Mouse (Mus musculus) yolk sac, embryonic 10.5 days (tissue): ENCODE results near the gene Mfsd7a.
"Not testable (repeated sequence)": the region's sequence is repeated elsewhere in the genome, so short reads cannot be mapped to it uniquely, and the experiment has no call there.

Experiments used
- DNase-seq: peaks from one replicate; pipeline ENCODE4 v3.0.0-alpha.2; 2017; ENCODE audit warnings: low spot score

Mfsd7a gene

DNA sequence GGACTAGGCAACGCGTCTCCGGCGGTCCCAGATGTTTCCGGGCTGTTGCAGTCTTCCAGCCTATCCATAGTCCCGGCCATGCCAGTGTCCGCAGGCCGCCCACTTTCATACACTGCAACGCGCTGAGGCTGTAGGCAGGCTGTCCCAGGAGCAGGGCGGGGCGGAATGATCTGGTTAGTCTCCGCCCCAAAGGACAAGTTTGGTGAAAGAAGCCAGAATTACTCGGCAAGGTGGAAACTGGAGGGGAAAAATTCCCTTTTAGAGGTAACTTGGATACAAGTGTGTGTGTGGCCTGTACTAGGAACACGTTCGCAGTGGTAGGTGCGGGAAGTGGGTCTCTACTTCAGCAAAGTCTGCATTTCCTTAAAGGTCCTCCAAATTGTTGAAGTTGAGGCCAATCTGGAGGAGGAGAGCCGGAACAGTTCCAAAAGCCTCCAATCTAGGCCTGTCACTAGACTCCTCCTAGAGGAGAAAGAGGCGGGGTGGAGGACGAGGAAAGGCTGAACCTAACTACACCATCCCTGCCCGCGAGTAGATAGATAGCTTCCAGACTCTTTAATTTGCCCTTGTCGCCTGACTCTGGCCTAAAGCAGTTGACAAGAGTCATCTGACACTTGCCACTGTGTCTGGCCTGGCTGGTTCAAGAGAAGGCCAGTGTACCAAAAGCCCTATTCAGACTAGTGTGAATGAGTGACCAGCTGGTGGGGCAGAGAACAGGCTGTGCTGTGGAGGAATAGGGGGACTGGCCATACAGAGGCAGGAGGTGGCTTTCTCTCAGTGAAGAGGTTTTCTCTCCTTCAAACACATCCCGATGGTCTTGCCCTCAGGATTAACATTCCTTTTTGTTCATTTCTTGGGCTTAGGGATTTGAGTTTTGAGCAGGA lies at the start of gene Mfsd7a:
Mfsd7a (minus strand) TSS at position 107 of the 884 bp plus-strand sequence.
- DNase-seq = peak; percentile 70

DNA sequence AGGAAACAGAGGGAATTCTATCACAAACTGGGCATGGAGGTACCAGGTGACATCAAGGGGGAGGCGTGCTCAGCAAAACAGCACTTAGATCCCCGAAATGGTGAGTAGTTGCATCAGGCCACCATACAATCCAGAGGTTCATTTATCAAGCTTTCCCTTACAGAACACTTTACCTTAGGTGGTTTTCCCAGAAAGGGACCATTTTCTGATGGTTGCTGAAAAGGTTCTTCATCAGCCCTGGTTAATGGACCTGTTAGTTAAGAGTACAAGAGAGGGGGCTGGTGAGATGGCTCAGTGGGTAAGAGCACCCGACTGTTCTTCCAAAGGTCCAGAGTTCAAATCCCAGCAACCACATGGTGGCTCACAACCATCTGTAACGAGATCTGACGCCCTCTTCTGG lies 37.5 kb upstream of the Mfsd7a start:
- not testable (repeated sequence) for DNase-seq

DNA sequence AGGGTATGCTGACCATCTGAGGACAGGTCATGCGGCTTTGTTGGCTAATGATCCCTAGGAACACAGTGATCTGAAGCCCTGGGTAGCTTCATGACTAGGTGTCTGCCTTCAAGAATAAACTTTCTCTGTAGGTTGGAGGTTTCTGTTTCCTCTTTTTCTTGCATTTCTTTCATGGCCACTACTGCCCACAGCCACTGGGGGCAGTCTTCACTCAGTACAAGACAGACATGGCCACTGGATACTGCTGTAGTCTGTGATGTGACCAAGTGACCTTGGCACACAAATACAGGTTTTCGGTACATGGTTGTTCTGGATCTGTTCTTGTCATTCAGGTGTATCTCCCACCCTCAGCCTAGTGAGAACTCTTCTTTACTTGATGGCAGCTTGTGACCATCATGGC lies 36.5 kb upstream of the Mfsd7a start:
- DNase-seq = no peak

DNA sequence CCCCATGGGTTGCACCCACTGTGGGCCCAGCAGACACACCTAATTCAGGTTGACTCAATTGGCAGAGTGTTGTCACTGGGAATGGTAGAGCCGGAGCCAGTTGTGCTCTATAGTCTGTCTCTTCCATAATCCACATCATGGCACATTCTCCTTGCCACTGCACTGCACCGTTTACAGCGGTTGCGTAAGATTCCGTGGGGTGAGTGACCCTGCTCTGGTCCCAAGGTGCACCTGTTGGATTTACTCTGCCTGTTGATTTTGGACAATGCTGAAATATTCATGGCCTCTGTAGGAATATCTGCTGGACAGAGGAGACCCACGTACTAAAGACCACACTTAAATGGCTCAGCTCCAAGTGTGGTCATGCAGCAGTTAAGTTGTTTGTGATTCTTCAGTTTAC lies 34.3 kb upstream of the Mfsd7a start:
- no peak for DNase-seq

DNA sequence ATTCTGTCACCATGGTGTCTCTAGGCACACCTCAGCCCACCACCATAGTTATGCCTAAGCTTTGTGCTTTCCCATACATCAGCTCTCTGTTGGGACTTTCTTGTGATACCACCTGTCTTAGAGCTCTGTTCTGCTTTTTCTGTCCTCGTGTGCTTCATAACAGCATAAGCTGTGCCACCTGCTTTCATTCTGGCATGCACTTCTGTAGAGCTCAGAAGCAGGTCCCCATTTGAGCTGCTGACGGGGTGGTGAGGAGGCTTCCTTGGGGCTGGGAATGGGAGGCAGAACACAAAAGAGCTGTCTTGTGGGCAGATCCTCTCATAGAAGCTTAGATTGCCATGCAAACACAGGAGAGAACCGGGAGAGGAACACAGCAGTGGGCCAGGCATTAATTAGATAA lies 27.3 kb upstream of the Mfsd7a start:
- DNase-seq = no peak

DNA sequence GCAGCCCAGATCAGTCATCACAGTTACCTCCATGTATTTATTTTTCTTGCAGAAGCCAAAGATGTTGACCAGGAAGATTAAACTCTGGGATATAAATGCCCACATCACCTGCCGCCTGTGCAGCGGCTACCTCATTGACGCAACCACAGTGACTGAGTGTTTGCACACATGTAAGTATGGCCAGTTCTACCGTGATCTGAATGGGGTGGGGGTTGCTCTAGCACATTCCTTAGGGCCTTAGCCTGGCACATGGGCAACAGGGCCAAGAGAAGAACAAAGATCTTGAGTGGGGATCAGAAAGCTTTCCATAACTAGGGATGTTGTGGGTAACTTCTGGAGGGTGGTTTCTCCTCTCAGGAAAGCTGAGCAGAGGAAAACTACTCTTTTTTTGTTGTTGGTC lies 25.0 kb upstream of the Mfsd7a start:
- DNase-seq = no peak

DNA sequence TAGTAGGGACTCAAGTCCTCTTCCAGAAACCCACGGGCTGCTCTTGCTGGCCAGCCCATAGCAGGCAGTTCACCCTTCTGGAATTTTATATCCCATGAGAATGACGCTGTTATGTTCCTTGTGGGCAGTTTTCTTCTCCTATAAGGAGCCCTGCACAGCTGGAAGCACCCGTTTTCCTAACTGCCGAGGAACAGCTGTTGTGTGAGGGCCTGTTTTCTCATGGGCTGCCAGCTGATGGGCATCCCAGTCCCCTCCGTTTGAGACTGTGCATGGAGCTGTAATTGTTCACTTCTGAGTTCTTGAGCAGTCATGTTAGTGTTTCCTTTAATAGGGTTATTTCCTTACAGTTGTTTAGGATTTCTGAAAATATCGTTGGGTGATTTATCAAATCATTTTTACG lies 20.9 kb upstream of the Mfsd7a start:
- DNase-seq = no peak

DNA sequence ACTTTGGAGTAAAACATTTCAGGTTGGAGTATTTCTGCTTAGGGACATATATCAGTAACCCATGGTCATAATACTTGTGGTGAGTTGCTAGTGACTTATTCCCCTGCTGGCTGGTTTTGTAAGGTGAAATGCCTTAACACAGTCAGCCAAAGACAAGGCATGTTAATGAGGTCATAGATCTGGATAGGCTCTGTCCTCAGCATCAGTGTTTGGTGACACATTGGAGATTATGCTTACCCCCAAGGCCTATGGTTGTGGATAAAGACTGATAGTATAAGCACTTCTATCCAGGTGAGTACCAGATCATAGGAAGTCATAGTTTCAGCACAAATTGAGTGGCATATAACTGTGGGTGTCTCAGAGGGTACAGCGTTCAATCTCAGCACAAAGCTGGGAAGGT lies 18.0 kb upstream of the Mfsd7a start:
- no peak for DNase-seq

DNA sequence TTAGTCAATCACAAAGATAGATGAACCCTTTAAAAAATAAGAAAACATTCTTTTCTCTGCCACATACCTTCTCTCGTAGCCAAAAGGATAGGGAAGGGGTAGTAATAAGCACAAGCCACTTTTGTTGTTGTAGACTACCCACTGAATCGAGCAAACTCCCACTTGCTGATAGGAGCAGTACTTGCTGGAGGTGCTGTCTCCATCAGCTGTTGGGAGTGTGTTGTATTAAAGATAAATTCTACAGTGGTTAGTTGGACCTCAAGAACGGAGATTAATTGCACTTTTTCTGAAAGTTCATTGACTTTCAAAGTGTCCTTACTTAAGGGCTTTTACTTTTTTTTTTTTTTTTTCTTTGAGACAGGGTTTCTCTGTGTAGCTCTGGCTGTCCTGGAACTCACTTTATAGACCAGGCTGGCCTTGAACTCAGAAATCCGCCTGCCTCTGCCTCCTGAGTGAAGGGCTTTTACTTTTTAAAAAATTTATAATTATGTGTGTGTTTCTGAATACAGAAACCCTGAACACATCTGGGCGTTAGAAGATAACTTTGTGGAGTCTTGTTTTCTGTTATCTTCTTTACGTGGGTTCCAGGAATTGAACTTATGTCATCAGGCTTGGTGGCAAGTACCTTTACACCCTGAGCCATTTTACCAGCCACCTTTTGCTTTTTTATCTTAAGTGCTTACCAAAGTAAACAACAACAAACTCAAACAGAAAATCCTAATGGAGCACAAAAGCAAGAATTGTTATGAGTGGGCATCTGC lies 16.6 kb upstream of the Mfsd7a start:
- DNase-seq = no peak

DNA sequence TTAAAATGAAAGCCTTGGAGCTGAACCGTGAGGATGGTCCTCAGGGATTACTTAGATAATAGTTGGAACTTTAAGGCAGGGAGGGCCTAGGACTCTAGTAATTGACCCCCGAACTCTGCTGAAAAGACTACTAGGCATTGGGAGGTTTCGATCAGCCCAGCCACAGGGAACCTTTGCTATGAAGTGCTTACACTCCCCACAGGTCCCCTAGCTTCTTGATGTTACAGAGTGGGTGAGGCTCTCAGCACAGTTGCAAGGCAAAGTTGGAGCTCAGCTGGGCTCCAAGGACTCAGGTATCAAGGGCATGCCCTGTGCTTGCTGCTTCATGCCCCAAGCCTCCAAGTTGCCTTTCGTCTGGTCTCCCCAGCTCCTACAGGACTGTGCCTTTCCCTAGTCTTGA lies 13.8 kb upstream of the Mfsd7a start:
- DNase-seq = no peak

DNA sequence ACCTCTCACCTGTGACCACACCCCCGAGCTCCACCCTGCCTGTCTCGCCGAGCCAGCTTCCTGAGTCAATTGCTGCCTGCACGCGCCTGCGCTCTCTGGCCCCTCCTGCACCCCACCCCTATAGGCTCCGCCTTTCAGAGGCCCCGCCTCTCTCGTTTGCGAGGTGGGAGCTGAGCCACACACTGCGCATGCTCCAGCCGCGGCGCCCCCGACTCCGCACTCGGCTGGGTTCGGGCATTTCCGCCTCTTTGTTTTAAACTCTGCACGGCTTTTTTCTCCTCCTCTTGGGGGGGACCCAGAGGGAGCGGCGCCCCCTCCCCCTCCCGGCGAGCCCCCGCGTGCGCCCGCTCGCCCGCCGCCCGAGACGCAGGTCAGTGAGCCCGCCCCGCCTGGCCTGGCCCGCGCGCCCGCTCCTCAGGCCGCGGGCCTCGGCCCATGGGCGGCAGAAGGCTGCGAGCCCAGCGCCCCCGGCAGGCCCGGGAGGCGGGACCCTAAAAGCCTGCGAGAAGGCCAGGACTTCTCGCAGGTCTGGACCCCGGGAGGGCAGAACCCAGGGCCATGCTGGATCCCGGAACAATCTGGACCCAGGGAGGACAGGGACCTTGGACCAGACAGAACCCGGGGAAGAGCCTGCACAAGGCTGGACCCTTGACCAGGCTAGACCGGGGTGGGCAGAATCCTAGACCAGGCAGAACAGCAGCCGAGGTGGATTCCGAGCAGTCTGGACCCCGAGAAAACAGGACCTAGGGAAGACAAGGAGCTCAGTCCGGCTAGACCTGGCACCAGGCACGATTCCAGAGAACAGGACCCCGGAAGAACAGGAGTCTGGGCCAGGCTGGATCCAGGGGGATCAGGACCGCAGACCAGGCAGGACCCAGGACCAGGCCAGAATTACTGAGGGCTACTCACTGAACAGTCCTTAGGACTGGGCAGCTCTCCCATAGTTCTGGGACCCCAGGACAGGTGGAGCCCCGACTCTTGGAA lies 12.7 kb upstream of the Mfsd7a start, which contains the start of gene Pcgf3:
Pcgf3 (plus strand) TSS at position 151 of the 984 bp plus-strand sequence.
- peak; percentile 99 for DNase-seq

DNA sequence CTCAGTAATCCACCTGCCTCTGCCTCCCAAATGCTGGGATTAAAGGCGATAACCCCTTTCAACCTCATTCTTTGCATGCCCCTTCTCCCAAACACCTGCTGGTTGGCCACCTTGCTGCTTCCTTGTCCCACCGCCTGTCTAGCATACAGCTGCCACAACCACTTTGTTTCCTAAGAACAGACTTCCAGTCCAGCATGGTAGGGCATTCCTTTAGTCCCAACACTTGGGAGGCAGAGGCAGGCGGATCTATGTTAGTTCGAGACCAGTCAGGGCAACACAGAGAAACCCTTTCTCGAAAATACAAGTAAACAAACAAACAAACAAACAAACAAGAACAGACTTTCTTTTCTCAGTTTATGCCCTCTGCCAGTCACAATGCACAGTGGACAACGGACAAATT lies 11.8 kb upstream of the Mfsd7a start:
- DNase-seq = no peak

DNA sequence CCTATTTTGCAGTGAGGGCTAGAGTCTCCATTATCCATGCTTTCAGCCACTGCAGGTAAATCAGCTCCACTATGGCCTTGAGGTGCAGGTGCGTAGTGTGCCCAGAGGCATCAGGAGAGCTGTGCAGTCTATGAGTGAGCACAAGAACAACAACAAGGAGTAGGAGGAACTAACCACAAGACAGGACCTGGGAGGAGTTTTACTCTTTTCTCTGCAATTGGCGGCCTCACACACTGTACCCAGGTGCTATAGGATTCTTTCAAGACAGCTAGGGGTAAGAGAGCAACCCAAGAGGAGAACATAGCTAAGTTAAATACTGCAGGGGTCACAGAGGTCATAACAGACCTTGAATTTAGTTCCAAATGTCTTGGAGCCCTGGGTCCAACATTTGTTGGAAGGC lies 10.0 kb upstream of the Mfsd7a start:
- DNase-seq = no peak

DNA sequence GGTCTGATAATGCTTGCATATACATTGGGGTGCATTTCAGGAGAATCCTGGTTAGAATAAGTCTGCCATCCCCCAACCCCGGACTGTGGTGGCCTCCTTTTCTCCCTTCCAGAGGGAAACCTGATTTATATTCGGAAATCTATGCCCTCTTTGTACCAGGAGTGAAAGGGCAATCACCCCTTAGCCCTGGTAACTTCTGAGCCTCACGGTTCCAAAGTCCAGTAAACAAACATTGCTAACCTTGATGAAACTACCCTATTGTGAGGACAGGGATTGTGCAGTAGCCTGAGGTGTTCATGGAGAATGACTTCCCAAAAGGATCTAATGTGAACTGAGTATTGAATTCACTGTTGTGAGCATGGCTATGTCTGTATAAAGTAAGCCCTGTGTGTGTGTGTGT lies 5.4 kb upstream of the Mfsd7a start:
- no peak for DNase-seq

DNA sequence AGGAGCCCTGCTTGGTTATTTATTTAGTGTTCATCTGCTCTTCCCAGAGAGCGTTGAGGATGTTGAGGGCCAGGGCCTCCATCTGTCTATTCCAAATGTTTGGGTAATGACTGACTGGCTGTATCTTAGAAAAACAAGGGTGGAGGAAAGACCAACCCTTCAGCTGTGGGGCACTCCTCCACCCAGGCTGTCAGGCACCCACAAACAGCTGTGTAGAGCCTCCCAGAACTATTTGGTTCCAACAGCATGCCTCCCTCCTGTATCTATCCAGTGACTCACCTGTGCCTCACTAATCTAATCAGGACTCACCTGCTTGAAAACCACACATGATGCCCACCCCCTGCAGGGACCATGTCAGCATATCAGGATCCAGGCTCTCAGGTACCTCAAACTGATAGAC lies 3.7 kb upstream of the Mfsd7a start:
- DNase-seq = no peak

DNA sequence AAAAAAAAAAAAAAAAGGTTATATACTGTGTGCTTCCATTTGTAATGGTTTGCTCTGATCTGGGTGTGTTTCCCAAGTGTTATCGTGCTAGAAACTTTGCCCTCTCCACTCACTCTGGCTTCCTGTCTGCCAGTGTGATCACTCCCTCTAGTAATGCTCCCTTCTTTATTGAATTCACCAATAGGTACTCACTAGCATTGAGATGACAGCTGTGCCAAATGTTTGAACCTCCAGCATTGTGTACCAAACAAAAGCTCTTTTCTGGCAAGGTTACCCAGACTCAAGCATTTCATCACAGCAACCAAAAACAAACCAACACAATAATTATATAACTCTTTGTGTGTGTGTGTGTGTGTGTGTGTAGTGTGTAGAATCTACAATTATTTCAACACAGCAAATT lies 2.9 kb upstream of the Mfsd7a start:
- no peak for DNase-seq

DNA sequence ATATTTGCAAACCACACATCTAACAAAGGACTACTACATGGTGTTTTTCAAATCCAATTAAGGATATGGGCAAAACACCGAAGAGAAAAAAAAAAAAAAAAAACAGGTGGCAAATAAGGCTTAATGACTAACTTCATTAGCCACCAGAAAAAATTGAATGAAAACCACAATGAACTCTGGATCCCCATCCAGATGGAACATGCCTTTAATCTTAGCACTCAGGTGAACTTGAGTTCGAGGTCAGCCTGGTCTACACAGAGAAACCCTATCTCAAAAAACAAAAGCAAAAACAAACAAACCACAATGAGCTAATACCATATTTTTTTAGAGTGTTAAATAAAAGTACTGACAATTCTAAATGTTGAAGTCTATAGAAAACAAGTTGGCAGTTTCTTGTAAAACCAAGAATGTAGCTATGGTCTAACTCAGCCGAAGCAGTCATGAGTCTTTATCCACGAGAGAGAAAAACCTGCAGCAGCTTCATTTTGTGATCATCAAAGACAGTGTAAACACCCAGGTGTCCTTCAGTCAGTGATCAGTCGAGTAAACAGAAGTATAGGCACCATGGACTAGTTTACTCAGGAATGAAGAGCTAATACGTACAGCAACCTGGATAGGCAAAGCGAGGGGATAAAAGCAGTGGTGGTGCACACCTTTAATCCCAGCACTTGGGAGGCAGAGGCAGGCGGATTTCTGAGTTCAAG lies 2.3 kb upstream of the Mfsd7a start:
- no peak for DNase-seq

DNA sequence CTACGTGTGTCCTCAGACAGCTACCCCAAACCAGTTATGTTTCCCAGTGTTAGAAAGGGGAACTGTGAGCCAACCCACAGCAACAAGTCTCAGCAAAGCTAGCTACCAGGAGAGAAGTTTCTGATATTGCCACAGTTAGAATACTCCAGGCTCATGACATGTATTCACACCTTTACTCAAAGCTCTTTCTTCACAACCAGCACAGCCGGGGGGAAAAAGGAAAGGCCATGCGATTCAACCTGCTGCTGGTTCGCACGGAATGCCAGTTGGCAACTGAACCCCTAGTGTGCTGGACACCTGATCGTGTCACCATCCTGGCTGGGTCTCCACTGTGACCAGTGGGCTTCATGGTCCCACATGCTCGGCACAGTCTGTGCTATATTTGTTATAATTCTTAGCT lies 834 bp downstream of the Mfsd7a start:
- DNase-seq = no peak

DNA sequence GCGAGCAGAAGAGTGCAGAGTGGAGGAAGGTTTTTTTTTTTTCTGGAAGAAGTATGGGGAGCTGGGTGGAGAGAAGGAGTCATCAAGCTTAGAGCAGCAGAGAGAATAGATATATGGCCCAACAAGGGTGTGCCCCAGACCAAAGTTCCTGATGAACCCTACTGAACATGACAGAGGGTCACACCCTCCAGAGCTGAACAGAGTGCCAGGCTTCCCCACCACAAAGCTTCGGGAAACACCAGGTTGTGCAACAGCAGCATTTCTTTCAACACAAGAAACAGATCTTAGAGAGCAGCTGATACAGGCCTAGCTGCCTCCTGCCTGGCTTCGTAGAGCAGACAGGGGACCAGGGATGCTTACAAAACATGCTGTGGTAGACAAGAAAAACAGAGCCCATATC lies 1.7 kb downstream of the Mfsd7a start:
- no peak for DNase-seq

DNA sequence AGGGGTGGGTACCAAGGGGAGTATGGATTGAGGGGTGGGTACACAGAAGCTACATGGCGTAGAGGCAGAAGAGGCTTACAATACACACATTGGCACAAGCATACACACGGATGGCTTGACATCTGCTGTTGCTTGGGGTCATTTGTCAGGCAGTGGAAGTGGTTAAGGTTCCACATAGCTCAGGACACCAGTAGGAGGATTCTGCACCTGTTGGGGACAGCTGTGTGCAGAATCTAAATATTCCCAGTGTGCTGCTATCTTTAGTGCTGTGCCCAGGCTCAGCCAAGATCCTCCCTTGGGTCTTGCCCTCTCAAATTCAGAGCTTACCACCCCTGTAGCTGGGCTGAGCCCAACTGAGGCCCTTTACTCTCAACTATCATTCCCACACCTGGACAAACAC lies 12.6 kb downstream of the Mfsd7a start:
- no peak for DNase-seq

DNA sequence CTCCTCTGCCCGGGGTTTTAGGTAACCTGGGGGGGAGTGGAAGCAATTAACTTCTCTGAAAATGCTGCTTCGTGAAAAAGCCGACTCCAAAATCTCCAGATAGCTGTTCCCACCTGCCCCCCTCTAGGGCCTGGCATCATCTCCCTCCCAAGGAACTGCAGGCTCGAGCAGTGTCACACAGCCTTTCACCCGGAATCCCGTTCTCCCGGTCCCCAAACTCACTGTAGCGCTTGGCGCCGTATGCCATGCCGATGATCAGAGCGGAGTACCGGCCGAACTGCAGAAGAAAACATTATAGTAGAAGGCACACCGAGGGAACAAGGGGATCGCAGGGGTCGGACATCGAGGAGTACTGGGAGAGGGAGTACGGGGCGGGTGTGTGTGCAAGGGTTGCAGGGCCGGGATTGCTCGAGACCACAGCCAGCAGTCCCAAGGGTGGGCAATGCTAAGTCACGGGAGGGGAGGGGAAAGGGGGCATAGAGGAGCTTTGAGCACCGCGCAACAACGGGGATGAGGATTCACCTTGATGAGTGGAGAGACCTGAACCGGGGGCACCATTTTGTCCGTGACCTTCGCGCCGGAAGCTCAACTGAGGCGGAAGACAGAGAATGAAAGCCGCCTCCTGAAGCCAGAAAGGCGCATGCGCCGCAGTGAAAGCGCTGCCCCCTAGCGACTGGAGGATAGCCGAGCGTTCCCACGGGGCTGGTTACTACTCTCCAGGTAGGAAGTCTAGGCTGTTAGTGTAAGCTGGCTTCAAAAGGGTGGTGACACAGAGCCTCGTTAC lies 14.7 kb downstream of the Mfsd7a start, which contains the start of gene Atp5k:
Atp5k (minus strand) TSS at position 645 of the 784 bp plus-strand sequence.
- peak; percentile 92 for DNase-seq
